Mouse (Mus musculus) ES-Bruce4 (cell line): ENCODE results near the gene Gm21936. TPM values are rescaled to one million over a fixed set of nuclear protein-coding genes. Genes with fewer than 3 reads are reported as not detected.
"Not testable (repeated sequence)": the region's sequence is repeated elsewhere in the genome, so short reads cannot be mapped to it uniquely, and the experiment has no call there.

ENCODE experiments used
- H3K27ac ChIP-seq: 2 replicates; pipeline ENCODE4 v1.5.1; 2012; ENCODE audit warnings: low read length, inconsistent platforms; ENCODE audit not compliant: insufficient read depth
- H3K27me3 ChIP-seq: 2 replicates; pipeline ENCODE4 v1.6.1; 2012; ENCODE audit warnings: mild to moderate bottlenecking, low read length, inconsistent platforms; ENCODE audit not compliant: control insufficient read depth, poor library complexity, insufficient read depth, severe bottlenecking
- H3K36me3 ChIP-seq: 2 replicates; pipeline ENCODE4 v1.6.1; 2012; ENCODE audit warnings: inconsistent platforms, mild to moderate bottlenecking, low read length, moderate library complexity; ENCODE audit not compliant: control insufficient read depth, poor library complexity, insufficient read depth, severe bottlenecking
- H3K4me1 ChIP-seq: one replicate; pipeline ENCODE4 v1.8.1; 2011; ENCODE audit warnings: low read length; ENCODE audit not compliant: control insufficient read depth, insufficient read depth
- H3K4me3 ChIP-seq: 2 replicates; pipeline ENCODE4 v1.5.1; 2011; ENCODE audit warnings: low read depth, mild to moderate bottlenecking, low read length
- H3K9ac ChIP-seq: 2 replicates; pipeline ENCODE4 v1.6.1; 2012; ENCODE audit warnings: low read depth, mild to moderate bottlenecking, inconsistent platforms; ENCODE audit not compliant: poor library complexity, severe bottlenecking
- H3K9me3 ChIP-seq: replicated peaks from 2 replicates; pipeline ENCODE4 v1.6.1; 2012; ENCODE audit warnings: mild to moderate bottlenecking, low read length, inconsistent platforms; ENCODE audit not compliant: control insufficient read depth, poor library complexity, insufficient read depth, severe bottlenecking
- polyA plus RNA-seq: library from polyadenylated mRNA; stranded (reverse); fragments of >200 nt; gene quantifications from 2 replicates; pipeline ENCODE4 v1.2.4, GENCODE M21; 2011; ENCODE audit warnings: low read depth; ENCODE audit not compliant: missing spikeins, insufficient read depth, insufficient read length

The Gm21936 gene
- polyA plus RNA-seq = not detected in 2 replicates

DNA sequence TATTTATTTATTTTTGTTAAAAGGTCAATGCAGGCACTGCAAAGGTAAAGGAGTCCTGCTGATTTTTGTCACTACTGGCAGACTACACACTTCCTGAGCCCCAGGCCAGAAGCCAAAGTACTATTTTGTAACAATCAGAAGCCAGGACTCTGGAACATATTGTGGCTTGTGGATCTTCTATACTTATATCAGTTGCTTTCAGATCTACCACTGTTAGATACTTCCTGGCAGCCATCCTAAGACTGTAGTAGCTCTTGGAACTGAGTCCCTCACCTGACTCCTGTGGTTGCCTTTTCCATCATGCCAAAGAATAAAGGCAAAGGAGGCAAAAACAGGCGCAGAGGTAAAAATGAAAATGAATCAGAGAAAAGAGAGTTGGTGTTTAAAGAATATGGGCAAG lies at the start of gene Gm21936:
Gene Gm21936, plus strand, starts transcription at position 301 of the 400 bp plus-strand sequence.
- not testable (repeated sequence) for H3K4me3 ChIP-seq, H3K4me1 ChIP-seq, H3K36me3 ChIP-seq, H3K27ac ChIP-seq, H3K9ac ChIP-seq, H3K9me3 ChIP-seq, H3K27me3 ChIP-seq

DNA sequence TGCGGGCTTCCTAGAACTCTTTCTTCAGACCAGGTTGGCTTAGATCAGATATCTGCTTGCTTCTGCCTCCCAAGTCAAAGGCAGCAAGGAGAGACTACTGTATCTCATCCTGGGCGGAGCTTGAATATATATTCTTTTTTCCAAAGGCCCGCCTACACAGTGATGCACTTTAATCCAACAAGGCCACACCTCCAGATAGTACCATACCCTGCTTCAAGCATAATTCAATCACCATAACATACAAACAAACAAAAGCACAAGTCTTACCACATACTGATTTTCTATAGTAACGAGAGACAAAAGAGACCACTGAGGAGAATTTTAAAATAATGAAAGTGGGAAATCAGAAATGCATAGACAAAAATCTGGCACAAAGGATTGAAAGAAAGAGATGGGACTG lies 19.7 kb upstream of the Gm21936 start, which contains the start of gene Gm21319:
Gene Gm21319, minus strand, starts transcription at position 101 of the 400 bp plus-strand sequence.
- not testable (repeated sequence) for H3K27me3 ChIP-seq, H3K4me3 ChIP-seq, H3K36me3 ChIP-seq, H3K9me3 ChIP-seq, H3K4me1 ChIP-seq, H3K27ac ChIP-seq, H3K9ac ChIP-seq

DNA sequence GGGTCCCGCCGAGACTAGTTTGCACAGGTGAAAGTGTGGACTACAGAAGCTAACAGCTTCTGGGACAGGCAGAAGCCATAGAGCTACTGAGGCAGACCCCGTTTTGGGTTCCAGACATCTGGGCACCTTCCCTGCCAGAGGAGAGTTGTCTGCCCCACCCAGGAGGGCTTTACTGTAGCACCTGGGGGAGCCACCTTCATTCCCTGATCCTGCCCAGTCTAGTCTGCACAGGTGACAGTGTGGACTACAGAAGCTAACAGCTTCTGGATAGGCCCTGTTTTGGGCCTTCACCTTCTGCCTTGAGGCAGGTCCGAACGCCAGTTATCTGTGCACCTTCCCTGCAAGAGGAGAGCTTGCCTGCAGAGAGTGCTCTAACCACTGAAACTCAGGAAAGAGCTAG lies 2.7 kb downstream of the Gm21936 start:
- H3K36me3 ChIP-seq, H3K4me1 ChIP-seq, H3K4me3 ChIP-seq, H3K9me3 ChIP-seq, H3K27me3 ChIP-seq, H3K27ac ChIP-seq, H3K9ac ChIP-seq: not testable (repeated sequence)

DNA sequence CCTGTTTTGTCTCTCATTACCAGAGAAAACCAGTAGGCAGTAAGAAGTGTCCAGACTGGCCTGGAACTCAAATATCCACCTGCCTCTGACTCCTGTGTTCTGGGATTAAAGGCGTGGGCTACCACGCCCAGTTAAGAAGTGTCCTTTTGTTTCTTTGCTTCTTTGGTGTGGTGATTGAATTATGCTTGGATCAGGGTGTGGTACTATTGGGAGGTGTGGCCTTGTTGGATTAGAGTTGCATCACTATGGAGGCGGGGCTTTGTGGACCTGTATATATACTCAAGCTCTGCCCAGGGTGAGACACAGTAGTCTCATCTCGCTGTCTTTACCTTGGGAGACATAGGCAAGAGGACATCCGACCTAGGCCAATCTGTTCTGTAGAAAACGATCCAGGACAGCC lies 21.0 kb downstream of the Gm21936 start, which contains the start of gene BB287469:
Gene BB287469, plus strand, starts transcription at position 301 of the 400 bp plus-strand sequence.
- H3K36me3 ChIP-seq, H3K9me3 ChIP-seq, H3K9ac ChIP-seq, H3K4me1 ChIP-seq, H3K27me3 ChIP-seq, H3K27ac ChIP-seq, H3K4me3 ChIP-seq: not testable (repeated sequence)

DNA sequence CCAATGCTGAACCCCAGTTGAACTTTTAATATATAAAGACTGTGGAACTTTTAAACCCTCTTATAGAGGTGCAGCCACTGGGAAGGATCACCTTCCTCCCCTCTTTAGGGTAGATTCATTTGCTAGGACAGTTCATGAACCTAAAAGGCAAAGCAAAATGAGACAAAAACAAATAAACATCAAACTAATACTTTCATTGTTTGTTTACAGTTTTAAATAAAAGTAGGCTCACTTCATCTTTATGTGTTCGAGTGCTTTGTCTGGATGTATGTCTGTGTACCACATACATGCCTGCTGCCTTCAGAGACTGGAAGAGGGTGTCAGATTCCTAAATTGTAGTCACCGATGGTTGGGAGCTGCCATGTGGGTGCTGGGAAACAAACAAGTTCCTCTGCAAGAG lies 46.9 kb downstream of the Gm21936 start, which contains the start of gene Gm2001:
Gene Gm2001, minus strand, starts transcription at position 101 of the 400 bp plus-strand sequence.
- H3K27ac ChIP-seq, H3K27me3 ChIP-seq, H3K9ac ChIP-seq, H3K4me1 ChIP-seq, H3K4me3 ChIP-seq, H3K9me3 ChIP-seq, H3K36me3 ChIP-seq: not testable (repeated sequence)

Other genes with a start within 250 kb of the Gm21936 start
- not detected in 2 replicates for gene Oog1, start 192.8 kb upstream of the Gm21936 start, polyA plus RNA-seq
- gene Gm4027, start 176.6 kb upstream of the Gm21936 start, polyA plus RNA-seq = not detected in 2 replicates
- not detected in 2 replicates for gene Gm16381, start 150.9 kb upstream of the Gm21936 start, polyA plus RNA-seq
- 0.38 TPM in 1 of 2 replicates, not detected in the other for gene Gm21319, start 19.8 kb upstream of the Gm21936 start, polyA plus RNA-seq
- gene BB287469, start 21.1 kb downstream of the Gm21936 start, polyA plus RNA-seq = not detected in 2 replicates
- gene Gm2001, start 46.8 kb downstream of the Gm21936 start, polyA plus RNA-seq = not detected in 2 replicates
- gene Gm2016, start 78.6 kb downstream of the Gm21936 start, polyA plus RNA-seq = not detected in 2 replicates
- gene Gm2022, start 99.9 kb downstream of the Gm21936 start, polyA plus RNA-seq = not detected in 2 replicates
- gene Gm2035, start 124.3 kb downstream of the Gm21936 start, polyA plus RNA-seq = not detected in 2 replicates
- not detected in 2 replicates for gene Gm2042, start 158.6 kb downstream of the Gm21936 start, polyA plus RNA-seq
- gene Gm2075, start 216.3 kb downstream of the Gm21936 start, polyA plus RNA-seq = not detected in 2 replicates
- gene Gm6803, start 223.3 kb downstream of the Gm21936 start, polyA plus RNA-seq = not detected in 2 replicates
- not detected in 2 replicates for gene Gm2056, start 231.5 kb downstream of the Gm21936 start, polyA plus RNA-seq